Mouse (Mus musculus) megakaryocyte, embryonic 14.5 days (primary cell): ENCODE results near the gene Dph1.

Experiments used
- FLI1 ChIP-seq: IDR thresholded peaks from 2 replicates; pipeline ENCODE4 v1.6.1; 2012; ENCODE audit warnings: low read length, inconsistent platforms, mixed read lengths
- GATA1 ChIP-seq: IDR thresholded peaks from 3 replicates; pipeline ENCODE4 v1.6.1; 2012; ENCODE audit warnings: mixed read lengths, low read length, inconsistent platforms, borderline replicate concordance

DNA sequence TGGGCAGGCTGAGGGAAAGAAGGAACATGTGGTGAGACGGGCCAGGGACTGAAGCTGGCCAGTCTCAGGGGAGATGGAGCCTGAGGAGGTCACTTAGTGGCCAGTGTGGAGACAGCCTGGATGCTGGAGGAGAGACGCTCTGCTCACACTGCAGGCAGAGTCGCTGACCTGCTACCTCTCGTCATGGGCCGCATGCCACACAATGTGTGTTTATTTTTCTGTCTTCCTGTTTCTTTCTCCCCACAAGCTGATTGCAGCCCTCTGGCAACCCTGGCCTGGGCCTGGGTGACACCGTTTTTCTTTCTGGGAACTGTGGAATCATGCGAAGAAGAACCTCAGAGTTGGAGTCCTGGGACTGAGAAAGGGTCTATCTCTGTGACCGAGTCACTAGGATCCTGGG is 10.7 kb upstream of the Dph1 start:
- TF ChIP-seq GATA1 = no peak
- TF ChIP-seq FLI1 = no peak
